Mouse (Mus musculus): ENCODE results near the gene Rxrg. TPM values are rescaled to one million over a fixed set of nuclear protein-coding genes. Genes with fewer than 3 reads are reported as not detected.

The Rxrg gene
- total RNA-seq, 2 experiments from 2014 or later = 5.9 to 12.4 TPM

Other genes with a start within 250 kb of the Rxrg start
- gene Aldh9a1, start 248.4 kb upstream of the Rxrg start, total RNA-seq (2021) = 10 to 100 TPM; 22.8 to 24.4 TPM
- gene Mgst3, start 204.5 kb upstream of the Rxrg start, total RNA-seq (2021) = 100 to 1,000 TPM; 186 to 187 TPM
- not detected for gene Lrrc52, start 131.6 kb upstream of the Rxrg start, total RNA-seq (2021)
- gene Lmx1a, start 90.9 kb downstream of the Rxrg start, total RNA-seq (2021) = not detected

Measured in left cerebral cortex, postnatal 10 days (tissue).